Mouse (Mus musculus): ENCODE measurements around the gene Gpr35. TPM values are rescaled to one million over a fixed set of nuclear protein-coding genes. Genes with fewer than 3 reads are reported as not detected.

The Gpr35 gene
- polyA plus RNA-seq, 1 experiment, result 1.0 TPM

DNA sequence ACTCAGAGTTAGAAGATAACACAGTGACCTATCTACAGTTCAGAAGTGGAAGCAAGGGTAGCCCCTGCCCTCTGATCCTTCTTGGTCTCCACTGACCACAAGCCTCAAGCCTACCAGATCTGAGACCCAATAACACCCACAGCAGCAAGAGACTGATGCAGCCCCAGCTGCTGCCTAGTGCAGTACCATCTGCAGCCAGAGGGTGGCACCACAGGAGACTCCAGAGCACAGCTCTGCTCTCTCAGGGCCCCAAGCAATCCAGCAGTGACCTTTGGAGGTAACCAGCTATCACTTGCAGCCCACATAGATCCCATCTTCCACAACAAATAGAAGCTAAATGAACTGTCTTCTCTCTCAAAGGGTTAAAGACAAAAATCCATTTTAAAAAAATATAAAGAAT lies 63.8 kb downstream of the Gpr35 start:
- Histone ChIP-seq H3K36me3 (ENCODE audit: control insufficient read depth, insufficient read depth) (no peaks in the 10 kb centered on the region), H3ac (ENCODE audit: control insufficient read depth, insufficient read length) (no peak overlapping the region), H3K4me3 (no peak overlapping the region), H3K79me2 (ENCODE audit: control insufficient read depth, insufficient read depth) (no peaks in the 10 kb centered on the region), H3K27me3 (ENCODE audit: control insufficient read depth, insufficient read depth, insufficient read length) (peaks cover 17% of the 10 kb centered on the region), H3K4me2 (ENCODE audit: low read depth) (no peak overlapping the region)
- no peak for TF ChIP-seq MYOG (IDR thresholded peaks at IDR 0.05; ENCODE audit: control insufficient read depth in 1 of 3, insufficient read depth in 1 of 3, insufficient read length in 2 of 3, low read depth in 2 of 3)
- no peak for TF ChIP-seq E2F4 (IDR thresholded peaks at IDR 0.05; ENCODE audit: insufficient read depth)
- no peak for TF ChIP-seq MYOD1 (IDR thresholded peaks at IDR 0.05; ENCODE audit: control insufficient read depth in 1 of 3, insufficient read length in 2 of 3, low read depth in 2 of 3)
- TF ChIP-seq REST (IDR thresholded peaks at IDR 0.05; ENCODE audit: insufficient read depth, insufficient read length), result no peak
- TF ChIP-seq USF1 (IDR thresholded peaks at IDR 0.05; ENCODE audit: low read depth), result no peak

DNA sequence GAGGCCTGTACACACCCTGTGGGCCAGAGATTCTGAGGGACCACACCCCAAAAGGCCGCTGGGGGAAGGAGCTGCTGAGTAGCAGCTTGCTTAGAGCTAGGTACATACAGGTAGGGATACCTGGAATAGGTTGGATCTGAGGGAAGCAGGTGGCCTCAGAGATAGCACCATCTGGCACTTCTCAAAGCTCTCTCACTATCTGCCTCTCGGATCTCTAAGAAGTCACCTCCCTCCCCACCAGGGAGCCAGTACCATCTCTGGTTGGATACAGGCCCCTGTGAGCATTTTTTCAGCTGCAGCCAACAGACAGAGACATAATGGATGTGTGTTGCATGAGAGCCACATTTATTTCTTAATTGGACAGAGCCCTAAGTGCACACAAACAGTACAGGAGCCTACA lies 64.5 kb downstream of the Gpr35 start:
- Histone ChIP-seq H3K79me2 (ENCODE audit: control insufficient read depth, insufficient read depth) (no peaks in the 10 kb centered on the region), H3K36me3 (ENCODE audit: control insufficient read depth, insufficient read depth) (no peaks in the 10 kb centered on the region), H3K27me3 (ENCODE audit: control insufficient read depth, insufficient read depth, insufficient read length) (peaks cover 12% of the 10 kb centered on the region), H3K4me2 (ENCODE audit: low read depth) (no peak overlapping the region), H3ac (ENCODE audit: control insufficient read depth, insufficient read length) (no peak overlapping the region), H3K4me3 (no peak overlapping the region)
- TF ChIP-seq TCF3 (IDR thresholded peaks at IDR 0.05; ENCODE audit: insufficient read length, low read depth), result no peak
- TF ChIP-seq MYOD1 (IDR thresholded peaks at IDR 0.05; ENCODE audit: control insufficient read depth in 1 of 3, insufficient read length in 2 of 3, low read depth in 2 of 3), result no peak
- TF ChIP-seq TCF12 (IDR thresholded peaks at IDR 0.05; ENCODE audit: insufficient read depth, poor library complexity, severe bottlenecking), result no peak
- TF ChIP-seq E2F4 (IDR thresholded peaks at IDR 0.05; ENCODE audit: insufficient read depth), result no peak
- no peak for TF ChIP-seq SRF (IDR thresholded peaks at IDR 0.05; ENCODE audit: control insufficient read depth, insufficient read length, low read depth)
- no peak for TF ChIP-seq POLR2AphosphoS2 (IDR thresholded peaks at IDR 0.05; ENCODE audit: insufficient read length, low read depth)
- no peak for TF ChIP-seq USF1 (IDR thresholded peaks at IDR 0.05; ENCODE audit: low read depth)
- no peak for TF ChIP-seq REST (IDR thresholded peaks at IDR 0.05; ENCODE audit: insufficient read depth, insufficient read length)
- TF ChIP-seq CEBPB (IDR thresholded peaks at IDR 0.05; ENCODE audit: insufficient read depth, poor library complexity, severe bottlenecking), result no peak
- no peak for TF ChIP-seq MAX (IDR thresholded peaks at IDR 0.05; ENCODE audit: low read depth)
- no peak for TF ChIP-seq POLR2A (IDR thresholded peaks at IDR 0.05; ENCODE audit: insufficient read length, low read depth)
- no peak for TF ChIP-seq MYOG (IDR thresholded peaks at IDR 0.05; ENCODE audit: control insufficient read depth in 1 of 3, insufficient read depth in 1 of 3, insufficient read length in 2 of 3, low read depth in 2 of 3)

DNA sequence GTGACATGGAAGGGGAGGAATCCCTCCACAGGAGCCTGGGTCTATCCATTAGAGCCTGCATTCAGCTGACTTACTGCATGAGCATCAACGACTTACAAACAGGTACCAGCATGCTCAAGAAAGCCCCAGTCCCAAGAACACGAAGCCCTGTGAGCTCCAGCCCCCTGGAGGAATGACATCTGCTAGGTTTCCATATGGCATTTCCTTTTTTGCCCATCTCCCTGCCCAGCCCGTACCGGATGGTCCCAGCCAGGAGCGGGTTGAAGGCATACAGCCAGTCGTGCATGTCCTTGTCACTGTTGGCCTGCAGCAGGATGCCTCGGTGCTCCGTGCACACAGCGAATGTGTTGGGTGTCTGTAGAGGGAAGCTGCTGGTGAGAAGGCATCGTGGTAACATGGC lies 68.1 kb downstream of the Gpr35 start:
- H3K4me3 ChIP-seq, result no peak overlapping the region
- peaks cover 38% of the 10 kb centered on the region for H3K27me3 ChIP-seq (ENCODE audit: control insufficient read depth, insufficient read depth, insufficient read length)
- TF ChIP-seq POLR2AphosphoS2 (IDR thresholded peaks at IDR 0.05; ENCODE audit: insufficient read length, low read depth), result no peak
- TF ChIP-seq MAX (IDR thresholded peaks at IDR 0.05; ENCODE audit: low read depth), result no peak
- TF ChIP-seq TCF12 (IDR thresholded peaks at IDR 0.05; ENCODE audit: insufficient read depth, poor library complexity, severe bottlenecking), result no peak
- no peak for TF ChIP-seq POLR2A (IDR thresholded peaks at IDR 0.05; ENCODE audit: insufficient read length, low read depth)
- no peak for TF ChIP-seq TCF3 (IDR thresholded peaks at IDR 0.05; ENCODE audit: insufficient read length, low read depth)
- no peak for TF ChIP-seq MYOD1 (IDR thresholded peaks at IDR 0.05; ENCODE audit: control insufficient read depth in 1 of 3, insufficient read length in 2 of 3, low read depth in 2 of 3)
- TF ChIP-seq USF1 (IDR thresholded peaks at IDR 0.05; ENCODE audit: low read depth), result no peak
- no peak for TF ChIP-seq SRF (IDR thresholded peaks at IDR 0.05; ENCODE audit: control insufficient read depth, insufficient read length, low read depth)
- no peak for TF ChIP-seq MYOG (IDR thresholded peaks at IDR 0.05; ENCODE audit: control insufficient read depth in 1 of 3, insufficient read depth in 1 of 3, insufficient read length in 2 of 3, low read depth in 2 of 3)
- no peak for TF ChIP-seq CEBPB (IDR thresholded peaks at IDR 0.05; ENCODE audit: insufficient read depth, poor library complexity, severe bottlenecking)
- no peak for TF ChIP-seq E2F4 (IDR thresholded peaks at IDR 0.05; ENCODE audit: insufficient read depth)
- TF ChIP-seq REST (IDR thresholded peaks at IDR 0.05; ENCODE audit: insufficient read depth, insufficient read length), result no peak
- no peaks in the 10 kb centered on the region for H3K79me2 ChIP-seq (ENCODE audit: control insufficient read depth, insufficient read depth)
- no peak overlapping the region for H3K4me2 ChIP-seq (ENCODE audit: low read depth)
- H3ac ChIP-seq (ENCODE audit: control insufficient read depth, insufficient read length), result no peak overlapping the region
- H3K36me3 ChIP-seq (ENCODE audit: control insufficient read depth, insufficient read depth), result no peaks in the 10 kb centered on the region

DNA sequence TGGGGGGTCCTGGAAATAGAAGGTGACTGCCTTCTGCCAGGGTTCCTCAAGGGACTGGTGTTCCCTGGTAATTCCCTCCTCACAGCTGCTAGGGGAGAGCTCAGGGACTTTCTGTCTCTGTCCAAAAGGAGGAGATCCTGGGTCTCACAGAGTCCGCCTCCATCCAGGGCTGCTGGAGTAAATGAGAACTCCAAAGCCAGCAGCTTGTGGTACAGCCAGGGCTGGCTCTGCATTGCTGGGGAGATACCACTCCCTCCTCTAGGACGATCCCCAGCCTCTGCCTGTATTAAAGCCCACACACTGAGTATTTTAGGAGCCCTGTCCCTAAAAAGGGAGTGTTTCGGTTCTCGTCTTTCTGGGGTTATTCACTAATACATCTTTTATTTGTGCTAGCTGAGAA lies 69.9 kb downstream of the Gpr35 start:
- Histone ChIP-seq H3K36me3 (ENCODE audit: control insufficient read depth, insufficient read depth) (no peaks in the 10 kb centered on the region), H3K4me3 (no peak overlapping the region), H3K4me2 (ENCODE audit: low read depth) (no peak overlapping the region), H3K79me2 (ENCODE audit: control insufficient read depth, insufficient read depth) (no peaks in the 10 kb centered on the region), H3K27me3 (ENCODE audit: control insufficient read depth, insufficient read depth, insufficient read length) (peaks cover 41% of the 10 kb centered on the region), H3ac (ENCODE audit: control insufficient read depth, insufficient read length) (no peak overlapping the region)
- no peak for TF ChIP-seq MAX (IDR thresholded peaks at IDR 0.05; ENCODE audit: low read depth)
- no peak for TF ChIP-seq USF1 (IDR thresholded peaks at IDR 0.05; ENCODE audit: low read depth)
- no peak for TF ChIP-seq MYOG (IDR thresholded peaks at IDR 0.05; ENCODE audit: control insufficient read depth in 1 of 3, insufficient read depth in 1 of 3, insufficient read length in 2 of 3, low read depth in 2 of 3)
- no peak for TF ChIP-seq POLR2AphosphoS2 (IDR thresholded peaks at IDR 0.05; ENCODE audit: insufficient read length, low read depth)
- TF ChIP-seq MYOD1 (IDR thresholded peaks at IDR 0.05; ENCODE audit: control insufficient read depth in 1 of 3, insufficient read length in 2 of 3, low read depth in 2 of 3), result no peak
- no peak for TF ChIP-seq POLR2A (IDR thresholded peaks at IDR 0.05; ENCODE audit: insufficient read length, low read depth)
- no peak for TF ChIP-seq TCF12 (IDR thresholded peaks at IDR 0.05; ENCODE audit: insufficient read depth, poor library complexity, severe bottlenecking)
- TF ChIP-seq REST (IDR thresholded peaks at IDR 0.05; ENCODE audit: insufficient read depth, insufficient read length), result no peak
- TF ChIP-seq CEBPB (IDR thresholded peaks at IDR 0.05; ENCODE audit: insufficient read depth, poor library complexity, severe bottlenecking), result no peak
- TF ChIP-seq E2F4 (IDR thresholded peaks at IDR 0.05; ENCODE audit: insufficient read depth), result no peak
- no peak for TF ChIP-seq TCF3 (IDR thresholded peaks at IDR 0.05; ENCODE audit: insufficient read length, low read depth)
- no peak for TF ChIP-seq SRF (IDR thresholded peaks at IDR 0.05; ENCODE audit: control insufficient read depth, insufficient read length, low read depth)

DNA sequence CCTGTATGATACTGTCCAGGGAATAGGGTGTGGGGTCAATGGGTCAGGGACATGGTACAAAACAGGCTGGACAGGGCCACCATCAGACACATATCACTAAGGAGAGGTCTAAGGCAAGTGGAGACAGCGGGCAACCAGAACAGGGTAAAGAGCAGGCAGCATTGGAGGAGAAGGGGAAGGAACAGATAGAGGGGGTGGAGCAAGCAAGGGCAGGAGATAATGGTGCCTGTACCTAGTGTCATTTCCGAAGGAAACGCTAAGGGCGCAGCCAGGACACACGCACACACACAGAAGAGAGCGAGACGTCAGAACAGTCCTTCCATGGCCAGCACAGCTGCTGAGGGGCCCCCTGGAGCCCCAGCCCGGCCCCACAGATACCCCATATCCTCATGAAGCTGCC lies 75.9 kb downstream of the Gpr35 start:
- no peak overlapping the region for H3K4me3 ChIP-seq
- H3K79me2 ChIP-seq (ENCODE audit: control insufficient read depth, insufficient read depth), result no peaks in the 10 kb centered on the region
- TF ChIP-seq CEBPB (IDR thresholded peaks at IDR 0.05; ENCODE audit: insufficient read depth, poor library complexity, severe bottlenecking), result no peak
- no peak for TF ChIP-seq USF1 (IDR thresholded peaks at IDR 0.05; ENCODE audit: low read depth)
- TF ChIP-seq MYOD1 (IDR thresholded peaks at IDR 0.05; ENCODE audit: control insufficient read depth in 1 of 3, insufficient read length in 2 of 3, low read depth in 2 of 3), result no peak
- no peak for TF ChIP-seq MAX (IDR thresholded peaks at IDR 0.05; ENCODE audit: low read depth)
- TF ChIP-seq E2F4 (IDR thresholded peaks at IDR 0.05; ENCODE audit: insufficient read depth), result no peak
- TF ChIP-seq POLR2AphosphoS2 (IDR thresholded peaks at IDR 0.05; ENCODE audit: insufficient read length, low read depth), result no peak
- no peak for TF ChIP-seq SRF (IDR thresholded peaks at IDR 0.05; ENCODE audit: control insufficient read depth, insufficient read length, low read depth)
- TF ChIP-seq TCF3 (IDR thresholded peaks at IDR 0.05; ENCODE audit: insufficient read length, low read depth), result no peak
- TF ChIP-seq MYOG (IDR thresholded peaks at IDR 0.05; ENCODE audit: control insufficient read depth in 1 of 3, insufficient read depth in 1 of 3, insufficient read length in 2 of 3, low read depth in 2 of 3), result no peak
- TF ChIP-seq REST (IDR thresholded peaks at IDR 0.05; ENCODE audit: insufficient read depth, insufficient read length), result no peak
- H3ac ChIP-seq (ENCODE audit: control insufficient read depth, insufficient read length), result no peak overlapping the region
- peaks cover 29% of the 10 kb centered on the region for H3K27me3 ChIP-seq (ENCODE audit: control insufficient read depth, insufficient read depth, insufficient read length)
- no peak overlapping the region for H3K4me2 ChIP-seq (ENCODE audit: low read depth)
- no peaks in the 10 kb centered on the region for H3K36me3 ChIP-seq (ENCODE audit: control insufficient read depth, insufficient read depth)
